18 mouse cellular contexts compared by ENCODE assay signal in genomic region chr17:70088220-70088619, GRCm38 (mm10).
"Had no signal": no experiment of that assay in that cellular context is flagged by ENCODE, and none has a peak within 500 bp of the region (broad histone marks: within the 10 kb centered on the region; RNA-seq: fewer than 3 reads in every experiment).

No protein-coding gene starts in this region.

- H3K36me3 ChIP-seq: midbrain, embryonic 10.5 days; midbrain, embryonic 12.5 days; neural tube, embryonic 13.5 days; neural tube, embryonic 15.5 days had no signal

- H3K4me1 ChIP-seq: midbrain, embryonic 10.5 days; midbrain, embryonic 12.5 days; neural tube, embryonic 13.5 days; neural tube, embryonic 15.5 days had no signal

- H3K9ac ChIP-seq: liver, embryonic 14.5 days; lung, embryonic 14.5 days; midbrain, embryonic 12.5 days; neural tube, embryonic 13.5 days; neural tube, embryonic 15.5 days had no signal

- ATAC-seq: midbrain, embryonic 16.5 days had no signal

- H3K27me3 ChIP-seq: midbrain, embryonic 12.5 days; neural tube, embryonic 13.5 days; neural tube, embryonic 15.5 days had no signal

- H3K4me3 ChIP-seq: midbrain, embryonic 10.5 days; midbrain, embryonic 12.5 days; myocyte; neural tube, embryonic 13.5 days; neural tube, embryonic 15.5 days had no signal

- DNase-seq: lung, adult 18-20 months; lung, embryonic 14.5 days; lung, postnatal 10 days; lung, postnatal 4 days; midbrain, embryonic 14.5 days; retina, postnatal 1 day; right cerebral cortex, postnatal 25 days; spleen, adult 18-20 months; thymus, adult 2 months; thymus, postnatal 25 days; thymus, postnatal 4 days had no signal

- H3K9me3 ChIP-seq: midbrain, embryonic 10.5 days; midbrain, embryonic 12.5 days; neural tube, embryonic 13.5 days; neural tube, embryonic 15.5 days had no signal

- H3K27ac ChIP-seq: liver, embryonic 14.5 days; midbrain, embryonic 10.5 days; midbrain, embryonic 12.5 days; neural tube, embryonic 13.5 days; neural tube, embryonic 15.5 days had no signal

- H3K4me2 ChIP-seq: lung, embryonic 14.5 days; midbrain, embryonic 12.5 days; neural tube, embryonic 13.5 days; neural tube, embryonic 15.5 days had no signal
